Mouse (Mus musculus): ENCODE data around the gene Gm45234. TPM values are rescaled to one million over a fixed set of nuclear protein-coding genes. Genes with fewer than 3 reads are reported as not detected.

Gm45234 gene
- total RNA-seq, 2 experiments from 2014 or later = not detected

DNA sequence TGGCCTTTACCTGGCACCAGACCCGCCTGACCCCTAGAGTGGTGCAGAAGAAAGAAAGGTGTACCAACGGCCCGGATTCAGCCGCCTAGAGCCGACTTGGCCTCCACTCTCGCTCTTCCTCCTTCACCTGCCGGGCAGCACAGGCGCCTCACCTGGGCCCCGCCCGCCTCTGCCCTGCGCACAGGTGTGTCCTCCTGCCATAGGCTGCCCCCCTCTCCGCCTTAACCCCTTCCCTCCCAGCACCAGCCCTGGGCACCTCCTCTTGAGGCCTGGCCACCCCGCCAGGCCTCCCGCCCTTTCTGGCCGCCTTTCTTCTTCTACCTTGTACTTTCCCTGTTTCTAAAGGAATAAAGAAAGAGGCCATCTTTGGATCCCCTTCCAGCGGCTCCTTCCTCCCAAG is 37.1 kb downstream of the Gm45234 start:
- intact Hi-C loops (cut with DNase I; ENCODE audit: low total_unique reads) = no loop called here
- DNase-seq = no peak

DNA sequence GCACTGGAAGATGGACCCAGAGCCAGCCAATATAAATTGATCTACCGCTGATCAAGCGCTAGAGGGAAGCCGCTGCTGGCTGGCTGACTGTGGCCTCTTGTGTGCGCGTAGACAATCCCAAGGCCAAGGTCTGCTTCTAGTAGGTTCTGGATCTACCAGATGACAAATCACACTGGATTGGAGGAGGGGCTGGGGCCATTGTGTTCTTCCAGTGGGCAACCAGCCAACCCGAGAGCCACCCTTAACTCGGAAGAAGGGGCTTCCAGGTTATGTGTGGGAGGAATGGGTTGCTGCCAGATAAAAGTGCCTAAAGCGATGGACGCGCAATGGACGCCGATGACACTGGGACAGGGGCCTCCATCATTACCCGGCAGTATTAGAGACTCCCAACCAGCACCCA is 37.9 kb downstream of the Gm45234 start:
- intact Hi-C loops (cut with DNase I; ENCODE audit: low total_unique reads) = no loop called here
- no peak for DNase-seq

DNA sequence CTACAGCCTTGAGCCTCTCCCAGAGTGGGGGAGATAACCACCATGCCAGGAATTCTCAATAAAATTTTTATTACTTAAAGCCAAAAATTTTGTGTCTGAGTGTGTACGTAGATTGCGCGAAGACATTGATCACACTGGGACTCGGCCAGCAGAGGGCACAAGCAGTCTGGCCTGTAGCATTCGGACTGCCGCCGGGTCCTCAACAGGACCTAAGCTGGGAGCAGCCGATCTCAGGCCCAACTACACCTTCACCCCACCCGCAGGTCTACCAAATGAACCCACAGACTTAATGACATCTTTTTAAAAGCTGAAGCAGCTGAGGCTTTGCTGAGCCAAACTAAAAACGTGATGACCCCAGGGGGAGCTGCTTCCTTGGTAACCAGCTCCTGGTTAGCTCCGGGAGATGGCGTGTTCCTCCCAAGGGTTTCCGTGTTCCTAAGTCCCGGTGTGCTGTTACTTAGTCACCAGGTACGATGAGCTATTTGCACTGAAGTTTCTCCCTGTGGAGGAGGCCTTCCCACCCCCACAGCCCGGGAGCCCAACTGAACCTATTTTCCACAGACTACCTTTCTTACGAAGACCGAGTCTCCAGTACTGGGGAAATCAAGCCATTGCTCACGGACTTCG is 38.8 kb downstream of the Gm45234 start:
- no peak for DNase-seq

DNA sequence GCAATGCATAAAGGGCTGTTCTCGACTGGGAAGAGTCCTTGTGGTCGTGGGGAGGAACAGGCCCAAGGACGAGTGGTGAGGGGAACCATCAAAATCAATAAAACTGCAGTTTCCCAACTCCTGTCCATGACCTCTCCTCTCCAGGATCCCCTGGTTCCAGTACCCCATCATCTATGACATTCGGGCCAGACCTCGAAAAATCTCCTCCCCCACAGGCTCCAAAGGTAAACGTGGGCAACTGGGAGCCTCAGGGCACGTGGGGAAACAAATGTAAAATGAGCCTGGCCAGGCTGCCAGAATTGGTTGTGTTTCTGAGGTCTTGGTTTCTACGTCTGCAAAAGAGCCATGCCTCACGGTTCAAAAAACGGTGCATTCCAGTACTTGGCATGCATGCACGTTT is 42.9 kb downstream of the Gm45234 start:
- intact Hi-C loops (cut with DNase I; ENCODE audit: low total_unique reads) = loop anchor here (5.0 kb wide), 1 partner anchor 34 kb away; no protein-coding TSS in a partner anchor
- DNase-seq = no peak

More for the DNA sequence above, 38.8 kb downstream of the Gm45234 start:
- intact Hi-C loops (cut with DNase I; ENCODE audit: low total_unique reads) = no loop called here

DNA sequence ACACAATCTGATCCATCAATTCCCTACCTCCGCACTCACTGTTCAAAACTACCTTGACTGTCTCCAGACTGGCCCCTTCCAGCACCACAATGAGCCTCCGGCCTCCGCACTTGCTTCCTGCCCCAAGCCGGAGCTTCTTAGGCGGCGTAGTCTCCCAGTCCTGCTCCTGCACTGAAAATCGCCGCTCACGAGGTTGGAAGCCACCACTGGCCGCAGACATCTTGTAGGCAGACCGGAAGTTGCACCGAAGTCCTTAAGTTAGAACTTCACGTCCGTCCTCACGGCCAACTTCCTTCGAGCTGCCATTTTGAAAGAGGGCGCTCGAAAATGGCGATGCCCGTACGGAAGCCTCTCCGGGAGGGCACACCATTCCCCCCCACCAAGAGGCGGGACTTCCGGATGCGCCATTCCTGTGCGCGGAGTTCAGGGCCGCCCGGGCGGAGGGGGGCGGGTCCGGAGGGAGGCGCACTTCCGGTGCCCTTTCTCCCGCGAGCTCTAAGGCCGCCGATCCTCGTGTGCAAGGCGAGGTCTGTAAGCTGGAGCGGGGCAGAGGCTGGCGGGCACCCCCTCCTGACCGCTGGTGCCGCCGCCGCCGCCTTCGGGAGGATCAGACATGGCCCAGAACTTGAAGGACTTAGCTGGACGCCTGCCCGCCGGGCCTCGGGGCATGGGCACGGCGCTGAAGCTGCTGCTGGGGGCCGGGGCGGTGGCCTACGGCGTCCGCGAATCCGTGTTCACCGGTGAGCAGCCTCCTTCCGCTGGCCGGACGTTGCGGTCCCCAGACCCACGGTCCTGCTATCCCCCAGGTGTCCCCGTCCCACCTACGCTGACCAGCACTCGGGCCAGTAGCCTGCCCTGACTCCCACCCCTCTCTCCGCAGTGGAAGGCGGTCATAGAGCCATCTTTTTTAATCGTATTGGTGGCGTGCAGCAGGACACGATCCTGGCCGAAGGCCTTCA is 43.7 kb downstream of the Gm45234 start, which contains the start of the genes Emg1 and Phb2:
Gene Emg1 (minus strand): TSS at position 355 of the 959 bp plus-strand sequence.
Gene Phb2 (plus strand): TSS at position 513 of the 959 bp plus-strand sequence.
- DNase-seq = peak; percentile 99
- intact Hi-C loops (cut with DNase I; ENCODE audit: low total_unique reads) = loop anchor here (5.0 kb wide), 1 partner anchor 35 kb away; no protein-coding TSS in a partner anchor

DNA sequence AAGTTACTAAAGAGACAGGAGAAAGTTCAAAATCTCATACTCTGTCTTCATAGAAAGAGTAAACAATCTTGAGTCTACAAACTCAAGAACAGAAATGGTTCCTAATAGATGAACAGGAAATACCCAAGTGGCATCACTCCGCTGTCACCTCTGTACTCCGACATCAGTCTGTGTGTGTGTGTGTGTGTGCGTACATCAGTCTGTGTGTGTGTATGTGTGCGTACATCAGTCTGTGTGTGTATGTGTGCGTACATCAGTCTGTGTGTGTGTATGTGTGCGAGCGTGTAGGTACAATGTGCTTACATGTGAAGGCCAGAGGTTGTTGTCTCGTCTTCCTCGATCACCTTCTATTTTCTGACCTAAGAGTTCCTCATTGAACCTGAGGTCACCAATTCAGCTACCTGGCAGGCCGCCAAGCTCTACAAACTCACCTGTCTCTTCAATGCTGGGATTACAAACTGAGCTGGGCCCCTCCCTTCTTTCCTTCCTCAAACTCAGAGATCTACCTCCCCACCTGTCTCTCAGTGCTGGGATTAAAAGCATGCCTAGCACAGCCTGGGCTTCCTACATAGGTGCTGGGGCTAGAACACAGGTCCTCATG is 47.4 kb downstream of the Gm45234 start:
- intact Hi-C loops (cut with DNase I; ENCODE audit: low total_unique reads) = no loop called here
- no peak for DNase-seq

DNA sequence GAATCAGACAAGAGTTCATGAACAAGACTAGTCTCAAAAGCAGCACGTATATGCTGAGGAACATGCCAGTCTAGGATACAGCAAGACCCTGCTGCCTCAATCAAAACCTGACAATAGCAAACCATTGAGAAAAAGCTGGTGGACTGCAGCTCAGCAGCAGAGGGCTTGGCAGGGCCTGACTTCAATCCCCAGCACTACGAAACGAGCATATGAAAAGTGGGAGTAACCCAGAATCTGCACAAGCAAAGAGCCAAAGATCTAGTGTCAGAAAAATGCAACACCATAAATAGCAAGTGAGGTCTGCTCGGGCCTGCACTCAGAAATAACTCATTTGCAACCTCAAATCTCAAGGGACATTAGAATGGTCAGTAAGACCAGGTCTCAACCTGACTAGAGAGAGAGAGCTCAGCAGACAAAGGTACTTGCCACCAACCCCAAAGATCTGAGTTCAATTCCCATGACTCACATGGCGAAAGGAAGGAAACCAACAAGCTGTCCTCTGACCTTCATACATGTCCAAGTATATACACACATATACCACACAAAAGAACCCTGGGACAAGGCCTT is 49.7 kb downstream of the Gm45234 start:
- no peak for DNase-seq
- intact Hi-C loops (cut with DNase I; ENCODE audit: low total_unique reads) = no loop called here

DNA sequence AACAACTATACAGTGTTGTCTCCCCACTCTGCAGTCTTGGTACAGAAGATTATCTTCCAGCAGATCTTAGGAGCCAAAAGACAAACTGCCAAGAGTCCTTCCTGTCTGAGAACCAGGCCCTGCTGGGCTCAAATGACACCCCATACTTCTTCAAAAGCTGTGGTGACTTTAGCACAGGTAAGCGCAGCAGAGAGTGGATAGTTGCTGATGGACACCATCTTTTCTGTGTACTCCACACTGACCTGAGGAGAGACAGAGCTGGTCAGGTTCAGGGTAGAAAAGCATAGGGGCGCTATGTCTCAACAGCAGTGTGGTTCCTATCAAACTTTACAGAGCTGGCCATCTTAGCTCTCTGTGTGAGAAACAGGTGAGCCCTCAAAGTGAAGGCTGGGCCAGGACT is 51.4 kb downstream of the Gm45234 start:
- no peak for DNase-seq
- intact Hi-C loops (cut with DNase I; ENCODE audit: low total_unique reads) = loop anchor here (5.0 kb wide), 1 partner anchor 42 kb away; the partner anchor contains the start of gene Lpcat3

DNA sequence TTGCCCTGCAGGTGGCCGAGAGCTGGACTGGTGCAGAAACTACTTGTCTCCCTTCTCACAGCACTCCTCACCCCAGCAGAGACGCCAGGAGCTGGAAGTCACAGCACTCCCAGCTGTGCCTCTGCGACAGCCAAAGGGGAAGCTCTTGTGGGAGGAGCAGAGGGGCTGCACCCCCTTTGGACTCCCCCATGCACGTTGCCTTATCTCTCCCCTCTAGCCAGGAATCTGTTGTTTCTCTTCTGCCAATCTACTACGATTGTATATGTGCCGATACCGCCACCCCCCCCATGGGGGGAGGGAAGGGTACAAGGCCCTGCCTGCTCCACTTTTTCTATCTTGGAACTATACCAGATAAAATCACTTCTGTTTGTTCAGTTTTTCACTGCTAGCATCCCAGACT is 52.0 kb downstream of the Gm45234 start:
- intact Hi-C loops (cut with DNase I; ENCODE audit: low total_unique reads) = loop anchor here (5.0 kb wide), 1 partner anchor 41 kb away; the partner anchor contains the start of gene Lpcat3

DNA sequence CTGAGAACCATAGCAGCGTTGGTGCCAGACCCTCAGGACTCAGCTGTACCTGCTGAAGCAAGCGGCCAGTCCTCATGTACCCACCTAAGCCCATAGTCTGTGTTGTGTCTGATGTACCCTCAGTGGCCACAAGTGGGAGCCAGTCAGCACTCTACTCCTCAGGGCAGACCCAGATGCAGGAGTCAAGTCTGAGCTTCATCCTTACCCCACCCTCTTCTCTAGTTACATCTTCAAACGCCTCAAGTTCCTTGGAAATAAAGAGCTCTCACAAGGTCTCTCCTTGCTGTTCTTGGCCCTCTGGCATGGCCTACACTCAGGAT is 53.1 kb downstream of the Gm45234 start:
- intact Hi-C loops (cut with DNase I; ENCODE audit: low total_unique reads) = loop anchor here (5.0 kb wide), 1 partner anchor 40 kb away; the partner anchor contains the start of gene Lpcat3

More for the DNA sequence above, 52.0 kb downstream of the Gm45234 start:
- no peak for DNase-seq

DNA sequence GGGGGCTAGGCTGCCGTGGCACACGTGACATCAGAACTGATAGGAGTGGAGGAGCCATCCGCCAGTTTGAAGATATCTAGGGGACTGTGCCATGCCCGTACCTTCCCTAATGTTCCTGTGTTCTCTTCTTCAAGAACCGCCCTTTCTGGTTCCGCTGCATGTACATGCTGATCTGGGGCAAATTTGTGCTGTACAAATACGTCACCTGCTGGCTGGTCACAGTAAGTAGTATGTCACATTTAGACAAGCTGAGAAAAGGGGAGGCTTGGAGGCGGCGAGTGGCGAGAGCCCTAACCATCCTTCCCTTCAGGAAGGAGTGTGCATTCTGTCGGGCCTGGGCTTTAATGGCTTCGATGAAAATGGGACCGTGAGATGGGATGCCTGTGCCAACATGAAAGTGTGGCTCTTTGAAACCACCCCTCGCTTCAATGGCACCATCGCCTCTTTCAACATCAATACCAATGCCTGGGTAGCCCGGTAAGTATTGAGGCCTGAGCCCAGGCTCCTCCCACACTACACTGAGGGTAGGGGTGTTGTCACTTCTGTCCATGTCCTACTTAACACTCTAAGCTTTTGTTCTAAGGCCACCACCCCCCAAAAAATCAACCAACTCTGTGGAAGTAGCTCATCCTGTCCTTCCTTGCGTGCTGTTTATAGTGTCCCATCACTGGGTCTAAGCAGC is 53.6 kb downstream of the Gm45234 start:
- intact Hi-C loops (cut with DNase I; ENCODE audit: low total_unique reads) = loop anchor here (5.0 kb wide), 1 partner anchor 40 kb away; the partner anchor contains the start of gene Lpcat3
- no peak for DNase-seq

More for the DNA sequence above, 53.1 kb downstream of the Gm45234 start:
- peak; percentile 59 for DNase-seq

DNA sequence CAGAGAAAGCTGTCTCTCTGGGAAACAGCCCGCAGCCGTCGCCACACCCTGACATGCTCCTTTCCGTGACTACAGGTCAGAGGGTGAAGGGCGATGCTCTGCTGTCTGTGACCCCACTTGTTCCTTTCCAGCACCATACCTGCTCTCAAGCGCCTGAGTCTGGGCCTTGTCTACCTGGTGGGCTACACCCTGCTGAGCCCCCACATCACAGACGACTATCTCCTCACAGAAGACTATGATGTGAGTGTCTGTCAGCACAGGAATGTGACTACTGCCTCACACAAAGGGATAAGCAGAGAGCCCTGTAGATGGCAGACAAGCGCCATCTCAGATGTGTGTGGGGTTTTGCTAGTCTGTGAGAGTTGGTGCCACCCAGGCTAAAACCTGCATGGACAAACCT is 54.5 kb downstream of the Gm45234 start:
- intact Hi-C loops (cut with DNase I; ENCODE audit: low total_unique reads) = loop anchor here (5.0 kb wide), 1 partner anchor 39 kb away; the partner anchor contains the start of gene Lpcat3
- DNase-seq = no peak

DNA sequence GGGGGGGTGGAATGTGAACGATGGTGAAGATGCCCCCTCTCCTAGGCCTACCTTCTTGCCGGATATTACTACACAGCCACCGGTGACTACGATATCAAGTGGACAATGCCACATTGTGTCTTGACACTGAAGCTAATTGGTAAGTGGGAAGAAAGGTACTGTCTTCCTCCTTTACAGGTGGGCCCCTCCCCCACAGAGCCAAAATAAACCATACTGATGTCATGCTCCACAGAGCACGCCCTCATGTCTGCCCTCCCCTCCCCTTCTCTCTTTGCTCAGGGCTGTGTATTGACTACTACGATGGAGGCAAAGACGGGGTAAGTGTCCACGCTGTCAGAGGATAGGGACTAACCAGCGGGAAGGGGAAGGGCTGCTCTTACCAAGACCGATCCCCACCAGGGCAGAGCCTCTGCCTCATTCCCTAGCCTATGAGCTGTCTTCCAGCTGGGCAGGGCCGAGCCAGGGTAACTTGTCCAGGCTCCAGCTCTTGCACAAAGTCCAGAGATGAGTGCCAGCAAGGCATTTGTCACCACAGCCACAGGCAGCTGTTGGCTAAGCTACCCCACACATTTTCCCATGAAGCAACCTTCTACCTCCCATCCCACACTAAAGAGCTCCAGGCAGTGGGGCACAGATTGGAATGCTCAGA is 55.7 kb downstream of the Gm45234 start:
- peak; percentile 78 for DNase-seq
- intact Hi-C loops (cut with DNase I; ENCODE audit: low total_unique reads) = loop anchor here (5.0 kb wide), 1 partner anchor 38 kb away; the partner anchor contains the start of gene Lpcat3

DNA sequence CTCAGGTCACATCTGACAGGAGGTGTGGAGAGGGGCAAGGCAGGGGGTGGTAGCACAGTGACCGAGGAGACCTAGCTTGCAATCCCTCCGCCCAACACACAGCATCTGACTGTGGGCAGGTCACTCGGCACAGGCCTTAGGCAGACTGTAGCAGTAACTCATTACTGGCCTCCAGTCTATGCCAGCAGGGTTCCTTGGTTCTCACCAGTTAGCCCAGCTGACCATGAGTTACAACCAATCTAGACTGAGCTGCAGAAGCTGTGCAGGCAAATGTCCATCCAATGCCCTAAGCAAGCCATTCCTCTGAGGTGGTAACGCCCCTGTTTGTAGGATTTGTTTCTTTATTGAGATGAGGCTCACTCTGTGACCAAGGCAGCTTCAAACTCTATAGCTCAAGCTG is 56.5 kb downstream of the Gm45234 start:
- DNase-seq = no peak
- intact Hi-C loops (cut with DNase I; ENCODE audit: low total_unique reads) = no loop called here

DNA sequence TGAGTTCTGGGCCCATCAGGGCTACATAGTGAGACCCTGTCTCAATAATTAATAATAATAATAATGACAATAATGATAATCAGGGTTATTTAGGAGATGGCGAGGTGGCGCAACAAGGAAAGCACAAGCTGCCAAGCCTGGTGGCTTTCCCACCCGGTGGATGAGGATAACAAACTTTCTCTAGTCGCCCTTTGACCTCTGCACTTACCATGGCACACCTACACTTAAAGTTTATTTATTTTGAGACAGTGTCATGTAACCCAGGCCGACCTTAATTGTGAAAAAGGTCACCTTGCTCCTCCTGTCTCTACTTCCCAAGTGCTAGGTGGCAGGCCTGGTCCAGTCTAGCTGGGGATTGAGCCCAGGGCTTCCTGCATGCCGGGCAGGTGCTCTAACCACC is 57.1 kb downstream of the Gm45234 start:
- intact Hi-C loops (cut with DNase I; ENCODE audit: low total_unique reads) = no loop called here
- DNase-seq = no peak

DNA sequence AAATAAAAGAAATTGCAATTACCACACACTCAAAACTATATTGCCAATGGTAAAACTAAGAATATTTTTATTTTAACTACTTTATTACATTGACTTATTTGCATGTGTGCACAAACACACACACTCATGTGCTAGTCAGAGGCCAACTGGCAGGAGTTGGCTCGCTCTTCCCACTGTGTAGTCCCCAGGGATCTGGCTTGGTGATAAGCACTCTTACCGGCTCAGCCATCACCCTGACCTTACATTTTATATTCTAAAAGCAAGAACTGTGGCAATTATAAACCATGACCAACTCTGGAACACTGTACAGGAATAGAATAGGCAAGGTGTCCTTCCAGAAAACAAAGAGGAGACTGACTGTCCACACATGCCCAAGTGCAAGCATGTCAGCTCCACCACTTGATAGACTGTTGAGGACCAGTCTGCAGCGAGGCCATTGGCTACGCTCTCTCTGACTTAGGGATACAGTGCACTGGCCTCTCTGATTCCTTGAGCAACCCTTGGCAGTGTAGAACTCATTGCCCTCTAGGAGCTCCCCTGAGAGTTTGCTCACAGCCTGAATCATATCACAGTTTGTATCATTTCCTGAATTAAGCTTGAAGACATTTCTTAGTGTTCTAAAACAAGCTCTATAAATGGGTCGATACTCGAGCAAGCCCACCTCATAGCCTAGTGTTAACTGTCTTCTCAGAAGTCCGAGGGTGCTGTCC is 59.2 kb downstream of the Gm45234 start:
- DNase-seq = no peak
- intact Hi-C loops (cut with DNase I; ENCODE audit: low total_unique reads) = no loop called here

DNA sequence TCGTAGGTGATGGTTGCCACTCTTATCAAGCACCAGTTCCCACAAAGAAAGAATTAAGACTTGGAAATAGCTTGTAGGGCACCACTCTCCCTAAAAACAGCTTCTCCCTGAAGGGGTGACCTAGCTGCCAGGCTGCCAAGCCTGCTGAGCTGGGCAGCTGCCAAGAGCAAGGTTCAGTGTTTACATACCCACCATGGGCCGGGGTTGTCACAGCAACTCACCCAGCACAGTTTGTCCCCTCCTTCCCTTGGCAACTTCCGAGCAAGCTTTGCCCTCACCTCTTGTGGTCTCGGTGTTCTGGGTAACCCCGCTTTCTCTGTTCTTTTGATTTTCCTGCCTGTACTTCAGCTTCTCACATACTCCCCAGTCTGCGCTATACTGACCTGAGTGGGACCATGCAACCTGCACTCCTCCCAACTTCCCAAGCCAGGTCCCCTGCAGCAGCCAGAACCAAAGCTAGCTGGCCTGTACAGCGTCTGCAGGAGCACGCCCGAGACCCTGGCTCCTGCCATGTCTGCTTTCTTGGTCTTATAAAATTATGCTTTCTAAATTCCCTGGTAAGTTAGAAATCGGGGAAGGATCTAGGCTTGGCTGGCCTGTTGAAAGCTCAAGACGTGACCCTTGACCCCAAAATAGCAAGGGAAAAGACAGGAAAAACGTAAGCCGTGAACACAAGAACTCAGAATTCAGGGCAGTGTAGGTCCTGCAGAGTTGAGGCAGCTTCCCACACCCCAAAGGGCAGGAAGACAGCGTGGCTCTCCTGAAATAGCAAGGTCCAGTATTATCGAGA is 61.5 kb downstream of the Gm45234 start:
- intact Hi-C loops (cut with DNase I; ENCODE audit: low total_unique reads) = no loop called here
- DNase-seq = no peak
